Mouse (Mus musculus): Measurements from ENCODE around the gene Taok3. TPM values are rescaled to one million over a fixed set of nuclear protein-coding genes. Genes with fewer than 3 reads are reported as not detected.
"Not testable (repeated sequence)": the region's sequence is repeated elsewhere in the genome, so short reads cannot be mapped to it uniquely, and the experiment has no call there.

The Taok3 gene
- polyA plus RNA-seq, 1 experiment from 2014 or later: 33.1 TPM

DNA sequence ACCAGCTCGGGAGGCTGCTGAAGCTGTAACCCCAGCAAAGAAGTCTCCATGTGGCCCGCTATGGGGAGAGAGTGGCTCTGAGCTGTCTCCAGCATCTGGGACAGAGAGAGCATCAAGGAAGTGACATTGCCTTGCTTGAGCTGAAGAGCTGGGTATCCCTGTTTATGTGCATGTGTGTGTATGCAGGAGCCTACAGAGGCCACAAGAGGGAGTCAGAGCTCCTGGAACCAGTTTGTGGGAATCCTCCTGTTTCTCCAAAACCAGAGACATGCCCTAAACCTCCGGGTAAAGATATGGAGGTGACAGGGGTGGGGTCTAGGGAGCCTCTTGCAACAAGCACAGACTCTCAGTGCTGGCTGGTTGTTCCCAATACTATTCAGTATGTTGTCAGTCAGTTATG lies 171.4 kb downstream of the Taok3 start:
- Histone ChIP-seq H3K9ac (ENCODE audit: low read length) (no peak overlapping the region), H3K4me1 (ENCODE audit: control insufficient read depth, insufficient read depth, low read length) (peaks cover 8% of the 10 kb centered on the region), H3K27me3 (ENCODE audit: control insufficient read depth, insufficient read depth, low read length) (no peaks in the 10 kb centered on the region), H3K27ac (ENCODE audit: low read length) (no peak overlapping the region), H3K4me3 (replicated peaks; ENCODE audit: low read length) (no peak overlapping the region), H3K36me3 (ENCODE audit: control insufficient read depth, insufficient read depth, low read length) (no peaks in the 10 kb centered on the region), H3K4me2 (ENCODE audit: low read depth, low read length) (no peak overlapping the region), H3K9me3 (replicated peaks; ENCODE audit: control insufficient read depth, low read length) (0 out of 2 replicates have a peak, but pooled peaks cover 3% of the 10 kb centered on the region)
- WGBS: 87% methylated on average over 3 of the region's 3 CpGs
- no peak for ATAC-seq (ENCODE audit: insufficient read depth, low FRiP score)

DNA sequence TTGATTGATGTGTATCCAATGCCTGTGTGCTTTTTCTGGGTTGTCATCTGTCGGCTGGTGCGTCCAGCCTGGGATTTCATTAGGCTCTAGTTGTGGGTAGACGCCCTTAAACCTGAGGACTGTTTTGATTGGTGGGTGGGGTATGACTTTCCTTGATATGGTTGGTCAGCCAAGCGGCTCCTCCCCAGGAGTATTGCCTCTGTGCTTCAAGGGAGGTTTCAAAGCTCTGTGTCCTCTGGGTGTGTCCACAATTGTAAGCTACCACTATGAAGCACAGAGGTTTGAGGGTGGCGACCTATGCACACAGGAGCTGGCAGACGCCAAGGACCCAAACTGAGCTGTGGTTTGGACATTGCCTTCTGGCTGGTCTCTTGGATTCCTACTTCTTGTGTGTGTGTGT lies 172.6 kb downstream of the Taok3 start:
- peaks cover 5% of the 10 kb centered on the region for H3K4me1 ChIP-seq (ENCODE audit: control insufficient read depth, insufficient read depth, low read length)
- 0 out of 2 replicates have a peak, but pooled peaks cover 3% of the 10 kb centered on the region for H3K9me3 ChIP-seq (replicated peaks; ENCODE audit: control insufficient read depth, low read length)
- 62% methylated on average over 6 of the region's 6 CpGs for WGBS
- H3K27ac ChIP-seq (ENCODE audit: low read length): no peak overlapping the region
- H3K4me2 ChIP-seq (ENCODE audit: low read depth, low read length): no peak overlapping the region
- H3K27me3 ChIP-seq (ENCODE audit: control insufficient read depth, insufficient read depth, low read length): no peaks in the 10 kb centered on the region
- no peak overlapping the region for H3K9ac ChIP-seq (ENCODE audit: low read length)
- H3K36me3 ChIP-seq (ENCODE audit: control insufficient read depth, insufficient read depth, low read length): no peaks in the 10 kb centered on the region
- no peak for ATAC-seq (ENCODE audit: insufficient read depth, low FRiP score)
- no peak overlapping the region for H3K4me3 ChIP-seq (replicated peaks; ENCODE audit: low read length)

DNA sequence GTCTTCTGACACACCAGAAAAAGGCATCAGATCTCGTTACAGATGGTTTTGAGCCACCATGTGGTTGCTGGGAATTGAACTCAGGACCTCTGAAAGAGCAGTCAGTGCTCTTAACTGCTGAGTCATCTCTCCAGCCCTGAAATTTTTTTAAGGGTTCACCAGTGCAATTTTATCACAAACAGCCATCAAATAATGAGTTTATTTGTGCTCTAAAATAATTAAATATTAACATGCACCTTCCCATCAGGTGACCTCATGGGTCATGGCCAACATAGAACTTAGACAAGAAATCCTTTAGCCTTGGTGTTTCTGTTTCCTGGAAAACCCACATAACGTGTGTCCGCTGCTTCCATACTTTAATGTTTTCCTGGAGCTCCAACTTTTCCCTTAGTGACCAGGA lies 173.8 kb downstream of the Taok3 start:
- H3K4me3 ChIP-seq (replicated peaks; ENCODE audit: low read length); H3K4me2 ChIP-seq (ENCODE audit: low read depth, low read length); H3K27ac ChIP-seq (ENCODE audit: low read length); H3K36me3 ChIP-seq (ENCODE audit: control insufficient read depth, insufficient read depth, low read length); ATAC-seq (ENCODE audit: insufficient read depth, low FRiP score); H3K27me3 ChIP-seq (ENCODE audit: control insufficient read depth, insufficient read depth, low read length); H3K9me3 ChIP-seq (replicated peaks; ENCODE audit: control insufficient read depth, low read length); H3K9ac ChIP-seq (ENCODE audit: low read length); H3K4me1 ChIP-seq (ENCODE audit: control insufficient read depth, insufficient read depth, low read length): not testable (repeated sequence)
- 81% methylated on average over 3 of the region's 3 CpGs for WGBS

DNA sequence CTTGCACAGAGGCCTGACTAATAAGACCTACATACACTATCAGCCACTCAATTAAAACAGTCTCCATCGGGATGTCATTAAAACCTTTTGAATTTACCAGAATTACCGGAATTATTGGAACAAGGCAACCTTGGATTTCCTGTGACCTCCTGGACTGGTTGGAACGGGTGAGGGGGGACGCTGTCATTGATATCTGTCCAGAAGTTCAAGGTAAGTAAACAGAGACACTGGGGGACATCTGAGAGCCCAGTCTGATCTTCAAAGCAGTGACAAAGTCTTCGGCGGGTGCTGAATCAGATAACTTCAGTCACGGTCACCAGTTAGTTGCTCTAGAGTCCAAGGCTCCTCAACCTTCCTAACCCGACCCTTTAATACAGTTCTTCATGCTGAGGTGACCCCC lies 175.1 kb downstream of the Taok3 start:
- H3K9ac ChIP-seq (ENCODE audit: low read length): no peak overlapping the region
- H3K27ac ChIP-seq (ENCODE audit: low read length): no peak overlapping the region
- H3K4me2 ChIP-seq (ENCODE audit: low read depth, low read length): no peak overlapping the region
- H3K4me3 ChIP-seq (replicated peaks; ENCODE audit: low read length): no peak overlapping the region
- WGBS: 87% methylated on average over 8 of the region's 8 CpGs
- 0 out of 2 replicates have a peak, but pooled peaks cover 2% of the 10 kb centered on the region for H3K9me3 ChIP-seq (replicated peaks; ENCODE audit: control insufficient read depth, low read length)
- ATAC-seq (ENCODE audit: insufficient read depth, low FRiP score): no peak
- no peaks in the 10 kb centered on the region for H3K27me3 ChIP-seq (ENCODE audit: control insufficient read depth, insufficient read depth, low read length)
- H3K4me1 ChIP-seq (ENCODE audit: control insufficient read depth, insufficient read depth, low read length): no peaks in the 10 kb centered on the region
- no peaks in the 10 kb centered on the region for H3K36me3 ChIP-seq (ENCODE audit: control insufficient read depth, insufficient read depth, low read length)

GRCm38 (mm10) chr5:117302899-117303298 lies 183.0 kb downstream of the Taok3 start:
- no peaks in the 10 kb centered on the region for H3K27me3 ChIP-seq (ENCODE audit: control insufficient read depth, insufficient read depth, low read length)
- H3K4me2 ChIP-seq (ENCODE audit: low read depth, low read length): no peak overlapping the region
- no peak overlapping the region for H3K27ac ChIP-seq (ENCODE audit: low read length)
- ATAC-seq (ENCODE audit: insufficient read depth, low FRiP score): peak; percentile 82
- no peak overlapping the region for H3K4me3 ChIP-seq (replicated peaks; ENCODE audit: low read length)
- no peaks in the 10 kb centered on the region for H3K9me3 ChIP-seq (replicated peaks; ENCODE audit: control insufficient read depth, low read length)
- no peak overlapping the region for H3K9ac ChIP-seq (ENCODE audit: low read length)
- no peaks in the 10 kb centered on the region for H3K4me1 ChIP-seq (ENCODE audit: control insufficient read depth, insufficient read depth, low read length)
- WGBS: 47% methylated on average over 3 of the region's 3 CpGs
- no peaks in the 10 kb centered on the region for H3K36me3 ChIP-seq (ENCODE audit: control insufficient read depth, insufficient read depth, low read length)

- 51% methylated on average over 18 of the region's 18 CpGs for WGBS
- Histone ChIP-seq H3K4me2 (ENCODE audit: low read depth, low read length) (no peak overlapping the region), H3K4me1 (ENCODE audit: control insufficient read depth, insufficient read depth, low read length) (no peaks in the 10 kb centered on the region), H3K9me3 (replicated peaks; ENCODE audit: control insufficient read depth, low read length) (no peaks in the 10 kb centered on the region), H3K27ac (ENCODE audit: low read length) (no peak overlapping the region), H3K4me3 (replicated peaks; ENCODE audit: low read length) (no peak overlapping the region), H3K27me3 (ENCODE audit: control insufficient read depth, insufficient read depth, low read length) (no peaks in the 10 kb centered on the region), H3K9ac (ENCODE audit: low read length) (no peak overlapping the region), H3K36me3 (ENCODE audit: control insufficient read depth, insufficient read depth, low read length) (no peaks in the 10 kb centered on the region)
- ATAC-seq (ENCODE audit: insufficient read depth, low FRiP score): no peak
Measured at GRCm38 (mm10) chr5:117303691-117304579, 184.0 kb downstream of the Taok3 start.

GRCm38 (mm10) chr5:117304947-117305346 lies 185.0 kb downstream of the Taok3 start:
- H3K4me3 ChIP-seq (replicated peaks; ENCODE audit: low read length): no peak overlapping the region
- no peaks in the 10 kb centered on the region for H3K36me3 ChIP-seq (ENCODE audit: control insufficient read depth, insufficient read depth, low read length)
- no peak overlapping the region for H3K9ac ChIP-seq (ENCODE audit: low read length)
- H3K27ac ChIP-seq (ENCODE audit: low read length): no peak overlapping the region
- no peaks in the 10 kb centered on the region for H3K9me3 ChIP-seq (replicated peaks; ENCODE audit: control insufficient read depth, low read length)
- ATAC-seq (ENCODE audit: insufficient read depth, low FRiP score): no peak
- no peaks in the 10 kb centered on the region for H3K4me1 ChIP-seq (ENCODE audit: control insufficient read depth, insufficient read depth, low read length)
- H3K27me3 ChIP-seq (ENCODE audit: control insufficient read depth, insufficient read depth, low read length): no peaks in the 10 kb centered on the region
- no peak overlapping the region for H3K4me2 ChIP-seq (ENCODE audit: low read depth, low read length)
- 63% methylated on average over 7 of the region's 7 CpGs for WGBS

DNA sequence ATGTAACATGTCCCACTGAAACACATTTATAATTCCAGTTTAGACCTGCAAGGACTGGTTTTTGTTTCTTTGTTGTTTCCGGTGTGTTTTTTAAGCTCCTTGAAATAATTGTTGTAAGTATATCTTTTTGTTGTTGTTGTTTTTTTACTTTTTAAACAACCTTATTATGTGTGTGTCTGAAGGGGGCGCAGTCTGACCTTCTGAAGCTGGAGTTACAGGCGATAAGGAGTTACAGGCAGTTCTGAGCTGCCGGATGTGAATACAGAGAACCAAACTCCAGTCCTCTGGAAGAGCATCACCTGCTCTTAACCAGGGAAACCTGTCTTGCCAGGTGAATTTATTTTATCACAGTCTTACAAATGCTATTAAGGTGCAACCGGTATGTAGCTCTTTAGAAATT lies 185.8 kb downstream of the Taok3 start:
- Histone ChIP-seq H3K27ac (ENCODE audit: low read length) (no peak overlapping the region), H3K4me1 (ENCODE audit: control insufficient read depth, insufficient read depth, low read length) (no peaks in the 10 kb centered on the region), H3K36me3 (ENCODE audit: control insufficient read depth, insufficient read depth, low read length) (no peaks in the 10 kb centered on the region), H3K27me3 (ENCODE audit: control insufficient read depth, insufficient read depth, low read length) (no peaks in the 10 kb centered on the region), H3K4me2 (ENCODE audit: low read depth, low read length) (no peak overlapping the region), H3K4me3 (replicated peaks; ENCODE audit: low read length) (no peak overlapping the region), H3K9ac (ENCODE audit: low read length) (no peak overlapping the region), H3K9me3 (replicated peaks; ENCODE audit: control insufficient read depth, low read length) (no peaks in the 10 kb centered on the region)
- WGBS: 85% methylated on average over 5 of the region's 5 CpGs
- no peak for ATAC-seq (ENCODE audit: insufficient read depth, low FRiP score)

- no peak for ATAC-seq (ENCODE audit: insufficient read depth, low FRiP score)
- no peaks in the 10 kb centered on the region for H3K9me3 ChIP-seq (replicated peaks; ENCODE audit: control insufficient read depth, low read length)
- no peaks in the 10 kb centered on the region for H3K4me1 ChIP-seq (ENCODE audit: control insufficient read depth, insufficient read depth, low read length)
- no peak overlapping the region for H3K27ac ChIP-seq (ENCODE audit: low read length)
- no peak overlapping the region for H3K4me2 ChIP-seq (ENCODE audit: low read depth, low read length)
- no peak overlapping the region for H3K4me3 ChIP-seq (replicated peaks; ENCODE audit: low read length)
- no peak overlapping the region for H3K9ac ChIP-seq (ENCODE audit: low read length)
- no peaks in the 10 kb centered on the region for H3K36me3 ChIP-seq (ENCODE audit: control insufficient read depth, insufficient read depth, low read length)
- H3K27me3 ChIP-seq (ENCODE audit: control insufficient read depth, insufficient read depth, low read length): no peaks in the 10 kb centered on the region
- 86% methylated on average over 2 of the region's 2 CpGs for WGBS
Measured at GRCm38 (mm10) chr5:117306826-117307225, 186.9 kb downstream of the Taok3 start.
